Mouse (Mus musculus) intestine, embryonic 14.5 days (tissue): ENCODE results near the gene Orai1. TPM values are rescaled to one million over a fixed set of nuclear protein-coding genes. Genes with fewer than 3 reads are reported as not detected.

Source experiments
- ATAC-seq: fragments of 200-750 bp; cut with Nextera tagmentation; replicated peaks from 2 replicates; pipeline ENCODE4 v1.8.0; 2017; ENCODE audit warnings: low read depth, moderate number of reproducible peaks, moderate TSS enrichment, moderate library complexity; ENCODE audit not compliant: low FRiP score, low TSS enrichment
- DNase-seq: peaks from one replicate; pipeline ENCODE4 v3.0.0-alpha.2; 2018; ENCODE audit warnings: low spot score
- H3K27ac ChIP-seq: fragments of 300-500 bp; sonication (generic); 2 replicates; pipeline ENCODE4 v1.5.1; 2014; ENCODE audit warnings: low read depth, mild to moderate bottlenecking, control low read depth
- H3K27me3 ChIP-seq: fragments of 300-500 bp; sonication (generic); replicated peaks from 2 replicates; pipeline ENCODE4 v1.6.1; 2014; ENCODE audit warnings: low read length, control low read depth; ENCODE audit not compliant: control insufficient read depth, insufficient read depth
- H3K36me3 ChIP-seq: fragments of 300-500 bp; sonication (generic); 2 replicates; pipeline ENCODE4 v1.6.1; 2014; ENCODE audit warnings: low read length, control low read depth; ENCODE audit not compliant: control insufficient read depth, insufficient read depth
- H3K4me1 ChIP-seq: fragments of 300-500 bp; sonication (generic); replicated peaks from 2 replicates; pipeline ENCODE4 v1.6.1; 2014; ENCODE audit warnings: low read length, control low read depth, mixed read lengths; ENCODE audit not compliant: control insufficient read depth, insufficient read depth
- H3K4me2 ChIP-seq: fragments of 300-500 bp; sonication (generic); 2 replicates; pipeline ENCODE4 v1.6.1; 2014; ENCODE audit warnings: low read length
- H3K4me3 ChIP-seq: fragments of 300-500 bp; sonication (generic); 2 replicates; pipeline ENCODE4 v1.5.1; 2014; ENCODE audit warnings: low read depth, low read length, control low read depth, mixed read lengths
- H3K9ac ChIP-seq: fragments of 300-500 bp; sonication (generic); 2 replicates; pipeline ENCODE4 v1.6.1; 2014; ENCODE audit warnings: mild to moderate bottlenecking, low read length
- H3K9me3 ChIP-seq: fragments of 300-500 bp; sonication (generic); 2 replicates; pipeline ENCODE4 v1.6.1; 2016; ENCODE audit warnings: low read length, control low read depth; ENCODE audit not compliant: control insufficient read depth
- WGBS: fragments of 180-500 bp; shearing (Covaris S2); extraction: QIAGEN DNeasy Blood & Tissue Kit; methylation state at CpG from one replicate; pipeline ENCODE4 v1.1.7; 2014; 5-methylcytosine and 5-hydroxymethylcytosine counted together
- polyA plus RNA-seq: library from polyadenylated mRNA; unstranded; fragments of >200 nt; fragmentation: Nextera tagmentation; extraction: Ambion mirVana; gene quantifications from 2 replicates; pipeline ENCODE4 v1.2.1, GENCODE M21; 2014

The Orai1 gene
- polyA plus RNA-seq, 1 experiment from 2014 or later = 17.7 TPM

GRCm38 (mm10) chr5:123031312-123031711, 16.4 kb downstream of the Orai1 start:
- ATAC-seq (no peak), DNase-seq (no peak)
- Histone ChIP-seq H3K4me3 (no peak overlapping the region), H3K4me2 (no peak overlapping the region), H3K9ac (no peak overlapping the region), H3K9me3 (no peaks in the 10 kb centered on the region), H3K27ac (no peak overlapping the region), H3K36me3 (peaks cover 23% of the 10 kb centered on the region), H3K27me3 (no peaks in the 10 kb centered on the region), H3K4me1 (0 out of 2 replicates have a peak, but pooled peaks cover 2% of the 10 kb centered on the region)
- WGBS = 83% methylated on average over 3 of the region's 3 CpGs

- Histone ChIP-seq H3K36me3 (peaks cover 23% of the 10 kb centered on the region), H3K4me3 (no peak overlapping the region), H3K4me1 (no peaks in the 10 kb centered on the region), H3K4me2 (no peak overlapping the region), H3K9ac (no peak overlapping the region), H3K27ac (no peak overlapping the region), H3K27me3 (no peaks in the 10 kb centered on the region), H3K9me3 (no peaks in the 10 kb centered on the region)
- no peak for DNase-seq
- WGBS = 69% methylated on average over 7 of the region's 7 CpGs
- ATAC-seq = no peak
These were observed 18.8 kb downstream of the Orai1 start for GRCm38 (mm10) chr5:123033646-123034160.

GRCm38 (mm10) chr5:123035089-123035488, 20.2 kb downstream of the Orai1 start:
- Histone ChIP-seq H3K36me3 (peaks cover 13% of the 10 kb centered on the region), H3K27me3 (no peaks in the 10 kb centered on the region), H3K9me3 (no peaks in the 10 kb centered on the region), H3K9ac (no peak overlapping the region), H3K4me2 (no peak overlapping the region), H3K4me3 (no peak overlapping the region), H3K27ac (no peak overlapping the region), H3K4me1 (peaks cover 4% of the 10 kb centered on the region; the same call in 1 of the 2 replicates)
- 77% methylated on average over 4 of the region's 4 CpGs for WGBS
- no peak for DNase-seq
- ATAC-seq = no peak

DNA sequence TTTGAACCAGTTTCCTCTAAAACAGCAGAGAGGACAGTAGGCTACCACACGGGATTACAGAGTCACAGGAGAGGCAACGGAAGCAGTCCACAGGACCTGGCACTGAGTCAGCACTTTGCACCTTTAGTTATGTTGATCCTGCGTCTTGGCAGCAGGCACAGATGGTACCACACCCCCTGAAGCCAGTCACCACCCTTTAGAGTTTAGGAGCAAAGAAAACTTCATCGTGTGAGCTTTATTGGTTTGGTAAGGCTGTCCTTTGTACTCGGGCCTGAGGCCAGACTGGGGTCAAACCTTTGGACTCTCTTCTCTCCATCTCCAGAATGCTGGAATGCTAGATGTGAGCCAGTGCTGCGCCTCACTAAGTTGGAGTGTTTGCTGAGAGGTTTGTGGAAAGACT, 20.7 kb downstream of the Orai1 start:
- Histone ChIP-seq H3K4me2 (no peak overlapping the region), H3K27ac (no peak overlapping the region), H3K27me3 (no peaks in the 10 kb centered on the region), H3K36me3 (peaks cover 8% of the 10 kb centered on the region), H3K4me1 (peaks cover 4% of the 10 kb centered on the region; the same call in 1 of the 2 replicates), H3K9ac (no peak overlapping the region), H3K9me3 (no peaks in the 10 kb centered on the region), H3K4me3 (no peak overlapping the region)
- WGBS = 31% methylated on average over 6 of the region's 6 CpGs
- ATAC-seq (0 out of 2 replicates have a peak, but pooled peaks have one; percentile 48), DNase-seq (no peak)

GRCm38 (mm10) chr5:123038115-123038514, 23.2 kb downstream of the Orai1 start:
- DNase-seq = no peak
- H3K27me3 ChIP-seq = no peaks in the 10 kb centered on the region
- H3K27ac ChIP-seq = no peak overlapping the region
- no peak overlapping the region for H3K4me2 ChIP-seq
- no peak for ATAC-seq
- H3K4me3 ChIP-seq = no peak overlapping the region
- no peaks in the 10 kb centered on the region for H3K36me3 ChIP-seq
- peaks cover 4% of the 10 kb centered on the region; the same call in 1 of the 2 replicates for H3K4me1 ChIP-seq
- no peak overlapping the region for H3K9ac ChIP-seq
- WGBS = 88% methylated on average over 5 of the region's 5 CpGs
- no peaks in the 10 kb centered on the region for H3K9me3 ChIP-seq

DNA sequence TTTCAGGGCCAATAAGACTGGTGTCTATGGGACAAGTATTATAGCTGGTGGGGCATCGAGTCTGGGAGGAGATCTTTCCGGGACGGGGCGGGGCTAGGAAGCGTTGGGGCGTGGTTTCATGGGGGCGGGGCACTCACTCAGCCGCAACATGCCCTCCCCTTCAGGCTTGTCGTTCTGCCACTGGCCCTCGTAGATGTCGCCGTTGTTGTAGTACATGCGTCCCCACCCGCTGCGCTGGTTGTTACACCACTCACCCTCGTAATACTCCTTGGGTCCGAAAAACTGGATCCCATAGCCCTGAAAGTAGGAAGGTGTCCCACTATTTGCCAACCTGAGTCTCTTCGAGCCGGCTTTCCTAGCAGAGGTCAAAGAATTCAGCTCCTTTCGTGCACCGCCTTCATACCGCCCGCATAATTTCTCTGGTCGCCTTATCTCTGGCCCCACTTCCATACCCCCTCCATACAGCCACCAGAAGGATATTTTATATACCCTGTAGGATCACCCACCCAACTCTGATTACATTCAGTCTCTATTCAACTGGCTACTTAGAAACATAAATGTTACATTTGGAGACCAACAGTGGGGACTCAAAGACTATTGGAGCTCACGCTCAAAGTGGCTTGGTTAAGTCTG, 24.4 kb downstream of the Orai1 start:
- peaks cover 4% of the 10 kb centered on the region; the same call in 1 of the 2 replicates for H3K4me1 ChIP-seq
- no peak overlapping the region for H3K9ac ChIP-seq
- DNase-seq = peak; percentile 83

GRCm38 (mm10) chr5:123040796-123041195, 25.9 kb downstream of the Orai1 start:
- no peaks in the 10 kb centered on the region for H3K27me3 ChIP-seq
- no peak overlapping the region for H3K27ac ChIP-seq
- no peak overlapping the region for H3K9ac ChIP-seq
- no peak overlapping the region for H3K4me2 ChIP-seq
- DNase-seq (no peak), ATAC-seq (no peak)
- peaks cover 4% of the 10 kb centered on the region; the same call in 1 of the 2 replicates for H3K4me1 ChIP-seq
- no peaks in the 10 kb centered on the region for H3K36me3 ChIP-seq
- 59% methylated on average over 7 of the region's 7 CpGs for WGBS
- no peak overlapping the region for H3K4me3 ChIP-seq
- H3K9me3 ChIP-seq = no peaks in the 10 kb centered on the region

More for the DNA sequence above, 24.4 kb downstream of the Orai1 start:
- no peak overlapping the region for H3K27ac ChIP-seq
- no peaks in the 10 kb centered on the region for H3K36me3 ChIP-seq
- H3K27me3 ChIP-seq = no peaks in the 10 kb centered on the region
- H3K4me2 ChIP-seq = peak overlapping the region; percentile 56
- ATAC-seq = peak; percentile 55
- H3K9me3 ChIP-seq = no peaks in the 10 kb centered on the region
- 5% methylated on average over 25 of the region's 25 CpGs for WGBS
- H3K4me3 ChIP-seq = peak overlapping the region; percentile 27

GRCm38 (mm10) chr5:123043856-123044255, 29.0 kb downstream of the Orai1 start:
- H3K9me3 ChIP-seq = no peaks in the 10 kb centered on the region
- no peaks in the 10 kb centered on the region for H3K27me3 ChIP-seq
- H3K36me3 ChIP-seq = no peaks in the 10 kb centered on the region
- H3K9ac ChIP-seq = no peak overlapping the region
- WGBS = 23% methylated on average over 7 of the region's 7 CpGs
- no peak overlapping the region for H3K4me2 ChIP-seq
- DNase-seq (no peak), ATAC-seq (no peak)
- no peak overlapping the region for H3K27ac ChIP-seq
- peaks cover 4% of the 10 kb centered on the region; the same call in 1 of the 2 replicates for H3K4me1 ChIP-seq
- no peak overlapping the region for H3K4me3 ChIP-seq
